Mouse (Mus musculus) liver, embryonic 18 days (tissue): ENCODE results near the gene Gm20877. TPM values are rescaled to one million over a fixed set of nuclear protein-coding genes. Genes with fewer than 3 reads are reported as not detected.

Experiments
- polyA plus RNA-seq: library from polyadenylated mRNA; depleted of rRNA; stranded (reverse); fragments of >200 nt; gene quantifications from 2 replicates; pipeline ENCODE4 v1.2.3, GENCODE M21; 2012; rRNA removed

Gm20877 gene
- not detected in 2 replicates for polyA plus RNA-seq

GRCm38 (mm10) chrY:17093573-17093972 is at the start of gene Gm20877:
TSS of gene Gm20877 (plus strand) at chrY:17093873.

